Mouse (Mus musculus): ENCODE results near the gene Ttll5. TPM values are rescaled to one million over a fixed set of nuclear protein-coding genes. Genes with fewer than 3 reads are reported as not detected.

Gene Ttll5
- polyA plus RNA-seq, 1 experiment from 2014 or later, result 13.6 TPM

DNA sequence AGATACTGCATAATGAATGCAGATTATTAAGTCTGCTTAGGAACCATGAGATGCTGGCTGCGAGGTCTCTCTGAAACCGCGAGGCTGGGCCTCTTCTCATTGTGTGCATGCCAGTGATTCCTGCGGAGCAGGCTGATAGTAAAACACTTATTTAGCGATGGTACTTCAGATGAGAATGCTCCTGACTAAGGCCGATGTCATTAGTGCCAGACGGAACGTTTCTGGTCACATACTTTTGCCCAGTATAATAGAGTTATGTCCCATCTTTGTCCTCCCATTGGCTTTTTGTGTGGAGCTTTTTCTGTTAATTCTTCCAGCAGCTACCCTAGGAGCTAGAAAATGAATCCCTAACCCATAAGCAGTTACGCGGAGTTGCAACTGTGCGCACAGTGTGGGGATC is 273.3 kb downstream of the Ttll5 start:
- no peak overlapping the region; the same call in 1 of the 2 replicates for H3K4me2 ChIP-seq
- H3K27ac ChIP-seq (ENCODE audit: poor library complexity, severe bottlenecking), result peak overlapping the region; percentile 60
- no peaks in the 10 kb centered on the region for H3K9me3 ChIP-seq (replicated peaks)
- H3K27me3 ChIP-seq (replicated peaks), result no peaks in the 10 kb centered on the region
- ATAC-seq (ENCODE audit: insufficient number of reproducible peaks, low FRiP score), result no peak
- H3K4me3 ChIP-seq, result no peak overlapping the region
- 57% methylated on average over 11 of the region's 11 CpGs for WGBS
- peaks cover 36% of the 10 kb centered on the region for H3K4me1 ChIP-seq (replicated peaks)
- 0 out of 2 replicates have a peak overlapping the region, but pooled peaks have one; percentile 39 for H3K9ac ChIP-seq
- peaks cover 10% of the 10 kb centered on the region; the same call in 1 of the 2 replicates for H3K36me3 ChIP-seq

DNA sequence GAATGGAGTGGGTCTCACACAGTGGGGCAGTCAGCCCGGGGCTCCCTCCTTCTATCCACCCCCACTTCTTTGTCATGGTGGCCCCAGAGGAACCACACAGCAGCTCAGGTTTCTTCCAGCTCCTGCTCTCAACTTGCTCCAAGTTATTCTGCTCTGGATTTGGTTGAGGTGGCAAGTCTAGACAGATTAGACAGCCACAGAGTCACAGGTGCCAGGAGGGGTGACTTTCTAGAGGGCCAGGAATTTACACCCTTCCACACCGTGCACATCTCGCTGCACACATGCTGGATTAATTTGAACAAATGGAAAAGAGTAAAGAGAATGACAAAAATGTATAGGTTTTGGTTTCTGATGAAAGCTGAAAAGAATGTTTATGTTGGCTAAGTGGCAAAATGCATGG is 276.3 kb downstream of the Ttll5 start:
- 0 out of 2 replicates have a peak overlapping the region, but pooled peaks have one; percentile 15 for H3K27ac ChIP-seq (ENCODE audit: poor library complexity, severe bottlenecking)
- no peak overlapping the region for H3K4me3 ChIP-seq
- ATAC-seq (ENCODE audit: insufficient number of reproducible peaks, low FRiP score), result no peak
- peaks cover 63% of the 10 kb centered on the region for H3K4me1 ChIP-seq (replicated peaks)
- 0 out of 2 replicates have a peak, but pooled peaks cover 4% of the 10 kb centered on the region for H3K36me3 ChIP-seq
- no peak overlapping the region for H3K4me2 ChIP-seq
- no peak overlapping the region for H3K9ac ChIP-seq
- no peaks in the 10 kb centered on the region for H3K9me3 ChIP-seq (replicated peaks)
- no peaks in the 10 kb centered on the region for H3K27me3 ChIP-seq (replicated peaks)
- WGBS, result 72% methylated on average over 3 of the region's 3 CpGs

DNA sequence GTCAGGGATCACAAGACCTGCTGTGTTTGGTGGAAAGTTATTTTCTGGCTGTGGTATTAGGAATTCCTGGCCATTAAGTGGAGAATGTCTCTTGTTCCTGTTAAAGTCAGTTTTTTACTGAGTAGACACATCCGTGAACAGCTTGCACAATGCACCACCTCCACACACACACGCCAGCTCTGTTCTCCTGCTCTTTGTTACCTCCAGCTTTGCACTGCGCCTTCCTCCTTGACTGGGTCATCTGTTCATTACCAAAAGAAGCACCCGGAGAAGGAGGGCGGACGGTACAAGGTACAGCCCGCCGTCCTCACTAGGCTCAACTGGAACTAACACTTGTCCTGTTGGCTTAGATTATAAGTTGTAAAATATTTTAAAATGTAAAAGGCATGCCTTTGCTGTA is 278.2 kb downstream of the Ttll5 start:
- no peak overlapping the region for H3K4me3 ChIP-seq
- WGBS, result 79% methylated on average over 8 of the region's 8 CpGs
- H3K9ac ChIP-seq, result no peak overlapping the region
- H3K27ac ChIP-seq (ENCODE audit: poor library complexity, severe bottlenecking), result peak overlapping the region; percentile 97
- peaks cover 61% of the 10 kb centered on the region for H3K4me1 ChIP-seq (replicated peaks)
- no peak overlapping the region for H3K4me2 ChIP-seq
- H3K27me3 ChIP-seq (replicated peaks), result no peaks in the 10 kb centered on the region
- ATAC-seq (ENCODE audit: insufficient number of reproducible peaks, low FRiP score), result no peak
- H3K9me3 ChIP-seq (replicated peaks), result no peaks in the 10 kb centered on the region
- no peaks in the 10 kb centered on the region for H3K36me3 ChIP-seq

DNA sequence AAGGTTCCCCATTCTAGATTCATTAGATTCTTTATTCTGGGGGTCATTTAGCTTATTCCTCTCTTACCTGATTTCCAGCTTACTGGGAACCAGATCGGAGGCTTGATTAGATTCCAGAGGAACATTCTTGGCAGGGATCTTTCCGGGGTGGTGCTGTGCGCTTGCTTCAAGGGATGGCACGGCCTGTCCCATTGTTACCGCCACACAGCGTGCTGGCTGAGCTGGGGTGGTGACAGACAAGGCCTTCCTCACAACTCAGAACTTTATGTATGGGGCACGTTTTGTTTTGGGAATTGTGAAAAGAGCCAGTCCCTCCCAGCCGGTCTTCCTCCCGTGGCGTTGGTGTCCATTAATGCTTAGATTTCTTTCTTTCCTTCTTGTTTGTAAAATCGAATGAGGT is 278.9 kb downstream of the Ttll5 start:
- no peak for ATAC-seq (ENCODE audit: insufficient number of reproducible peaks, low FRiP score)
- Histone ChIP-seq H3K4me2 (no peak overlapping the region), H3K9ac (peak overlapping the region; percentile 64; the same call in 1 of the 2 replicates), H3K36me3 (peaks cover 2% of the 10 kb centered on the region; the same call in 1 of the 2 replicates), H3K9me3 (replicated peaks) (no peaks in the 10 kb centered on the region), H3K27me3 (replicated peaks) (no peaks in the 10 kb centered on the region), H3K4me3 (no peak overlapping the region), H3K4me1 (replicated peaks) (peaks cover 56% of the 10 kb centered on the region), H3K27ac (ENCODE audit: poor library complexity, severe bottlenecking) (peak overlapping the region; percentile 97)
- 53% methylated on average over 11 of the region's 11 CpGs for WGBS

DNA sequence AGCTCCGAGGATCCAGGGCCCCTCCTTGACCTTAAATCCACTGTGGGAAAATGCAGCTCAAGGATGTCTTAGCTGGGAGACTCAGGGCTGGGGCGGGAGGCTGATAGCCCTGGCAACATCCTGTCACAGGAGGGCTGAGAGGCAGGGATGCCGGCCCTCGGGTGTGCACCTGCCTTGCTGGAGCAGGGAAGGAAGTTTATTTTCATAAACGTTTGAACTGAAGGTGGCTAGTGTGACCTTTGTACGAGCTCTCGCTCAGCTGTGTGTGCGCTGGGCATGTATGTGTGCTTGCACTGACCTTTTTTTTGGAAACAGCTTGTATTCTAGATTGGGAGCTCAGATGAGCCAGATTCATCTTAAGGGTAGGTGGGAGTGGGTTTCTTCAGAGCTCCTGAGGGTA is 279.4 kb downstream of the Ttll5 start:
- WGBS, result 34% methylated on average over 8 of the region's 8 CpGs

DNA sequence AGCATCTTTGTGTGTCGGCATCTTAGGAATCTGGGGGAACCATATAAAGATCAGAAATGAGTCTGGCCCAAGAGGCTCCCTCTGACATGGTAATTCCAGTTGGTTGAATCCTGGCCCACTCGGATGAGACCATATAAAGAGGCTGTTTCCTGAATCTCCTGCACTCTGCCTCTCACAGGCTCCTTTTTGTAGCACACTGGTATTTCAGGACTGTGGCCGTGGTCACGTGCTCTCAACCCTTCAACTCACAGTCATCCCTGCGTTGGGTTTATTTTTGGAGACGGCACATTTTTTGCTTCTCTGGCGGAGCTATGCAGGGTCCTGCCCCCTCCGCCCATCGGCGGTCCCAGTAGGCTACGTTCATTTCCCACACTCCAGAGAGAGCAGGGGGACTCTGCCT is 279.8 kb downstream of the Ttll5 start:
- H3K4me3 ChIP-seq, result no peak overlapping the region
- H3K4me2 ChIP-seq, result peak overlapping the region; percentile 40
- H3K9me3 ChIP-seq (replicated peaks), result no peaks in the 10 kb centered on the region
- H3K27me3 ChIP-seq (replicated peaks), result no peaks in the 10 kb centered on the region
- 46% methylated on average over 11 of the region's 11 CpGs for WGBS
- H3K4me1 ChIP-seq (replicated peaks), result peaks cover 54% of the 10 kb centered on the region
- peak; percentile 81 for ATAC-seq (ENCODE audit: insufficient number of reproducible peaks, low FRiP score)
- peak overlapping the region; percentile 61 for H3K9ac ChIP-seq
- H3K27ac ChIP-seq (ENCODE audit: poor library complexity, severe bottlenecking), result peak overlapping the region; percentile 97
- peaks cover 10% of the 10 kb centered on the region; the same call in 1 of the 2 replicates for H3K36me3 ChIP-seq

More for the DNA sequence above, 279.4 kb downstream of the Ttll5 start:
- 0 out of 2 replicates have a peak overlapping the region, but pooled peaks have one; percentile 11 for H3K4me2 ChIP-seq
- ATAC-seq (ENCODE audit: insufficient number of reproducible peaks, low FRiP score), result no peak
- no peaks in the 10 kb centered on the region for H3K27me3 ChIP-seq (replicated peaks)
- H3K27ac ChIP-seq (ENCODE audit: poor library complexity, severe bottlenecking), result peak overlapping the region; percentile 97
- H3K9me3 ChIP-seq (replicated peaks), result no peaks in the 10 kb centered on the region
- no peak overlapping the region for H3K4me3 ChIP-seq
- peaks cover 54% of the 10 kb centered on the region for H3K4me1 ChIP-seq (replicated peaks)
- H3K9ac ChIP-seq, result peak overlapping the region; percentile 64
- peaks cover 7% of the 10 kb centered on the region; the same call in 1 of the 2 replicates for H3K36me3 ChIP-seq

DNA sequence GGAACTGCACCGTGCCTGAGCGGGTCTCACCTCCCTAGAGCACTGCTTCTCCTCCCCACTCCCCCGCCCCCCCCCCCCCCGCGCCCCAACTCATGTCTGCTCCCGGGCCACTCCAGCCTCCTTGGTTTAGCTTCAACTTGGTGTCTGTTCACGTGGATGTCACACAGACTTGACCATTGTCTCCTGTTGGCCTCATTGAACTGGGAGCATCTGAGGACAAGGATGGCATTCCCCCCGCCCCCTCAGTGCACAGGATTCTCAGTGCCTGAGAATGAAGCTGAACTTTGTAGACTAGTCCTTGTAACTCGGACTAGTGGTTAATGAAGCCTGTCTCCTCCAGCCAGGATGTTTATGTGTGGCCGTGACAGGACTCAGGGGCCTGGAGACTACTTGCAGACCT is 281.1 kb downstream of the Ttll5 start:
- no peaks in the 10 kb centered on the region for H3K27me3 ChIP-seq (replicated peaks)
- H3K36me3 ChIP-seq, result peaks cover 12% of the 10 kb centered on the region
- 78% methylated on average over 9 of the region's 10 CpGs for WGBS
- no peaks in the 10 kb centered on the region for H3K9me3 ChIP-seq (replicated peaks)
- no peak overlapping the region for H3K4me3 ChIP-seq
- H3K9ac ChIP-seq, result 0 out of 2 replicates have a peak overlapping the region, but pooled peaks have one; percentile 61
- H3K27ac ChIP-seq (ENCODE audit: poor library complexity, severe bottlenecking), result peak overlapping the region; percentile 97; the same call in 1 of the 2 replicates
- ATAC-seq (ENCODE audit: insufficient number of reproducible peaks, low FRiP score), result no peak
- H3K4me2 ChIP-seq, result no peak overlapping the region
- H3K4me1 ChIP-seq (replicated peaks), result peaks cover 51% of the 10 kb centered on the region

DNA sequence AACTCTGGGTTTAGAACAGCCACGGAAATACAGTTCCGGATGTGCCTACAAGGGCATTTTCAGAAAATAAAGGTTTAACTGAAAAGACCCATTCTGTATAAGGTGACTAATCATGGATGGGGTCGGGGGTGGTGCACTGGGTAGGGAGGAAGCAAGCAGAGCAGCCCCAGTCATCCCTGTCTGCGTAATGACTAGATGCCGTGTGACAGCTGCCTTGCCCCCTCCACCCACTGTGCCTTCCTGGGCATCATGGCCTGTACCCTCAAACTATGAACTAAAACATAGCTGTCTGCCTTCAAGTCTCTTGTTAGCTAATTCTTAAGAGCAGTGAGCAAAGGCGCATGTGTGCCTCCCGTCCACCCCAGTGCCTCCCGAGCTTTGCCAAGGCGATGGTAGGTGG is 281.6 kb downstream of the Ttll5 start:
- H3K4me2 ChIP-seq, result no peak overlapping the region
- ATAC-seq (ENCODE audit: insufficient number of reproducible peaks, low FRiP score), result no peak
- H3K27ac ChIP-seq (ENCODE audit: poor library complexity, severe bottlenecking), result no peak overlapping the region
- no peaks in the 10 kb centered on the region for H3K27me3 ChIP-seq (replicated peaks)
- no peak overlapping the region for H3K9ac ChIP-seq
- WGBS, result 86% methylated on average over 9 of the region's 9 CpGs
- H3K9me3 ChIP-seq (replicated peaks), result no peaks in the 10 kb centered on the region
- H3K4me1 ChIP-seq (replicated peaks), result peaks cover 46% of the 10 kb centered on the region
- peaks cover 17% of the 10 kb centered on the region for H3K36me3 ChIP-seq
- H3K4me3 ChIP-seq, result no peak overlapping the region

DNA sequence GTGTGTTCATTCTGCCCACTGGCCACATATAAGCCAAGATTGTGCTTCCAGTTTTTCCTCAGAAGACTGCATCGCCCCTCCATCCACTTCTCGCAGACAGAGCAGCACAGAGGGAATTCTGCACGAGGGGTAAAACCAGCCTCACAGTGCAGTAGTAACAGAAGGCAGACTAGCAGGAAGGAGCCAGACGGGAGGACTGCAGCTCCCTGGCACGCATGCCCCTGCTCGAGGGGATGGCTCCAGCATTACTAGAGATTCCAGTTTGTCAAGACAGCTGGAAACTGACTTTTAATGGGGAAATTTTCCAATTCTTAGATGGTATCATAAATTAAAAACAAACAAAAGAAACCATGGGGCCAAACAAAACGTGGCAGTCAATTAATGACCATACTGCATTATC is 283.2 kb downstream of the Ttll5 start:
- H3K27me3 ChIP-seq (replicated peaks), result no peaks in the 10 kb centered on the region
- no peak overlapping the region for H3K4me2 ChIP-seq
- no peak overlapping the region for H3K27ac ChIP-seq (ENCODE audit: poor library complexity, severe bottlenecking)
- H3K36me3 ChIP-seq, result peaks cover 31% of the 10 kb centered on the region
- WGBS, result 72% methylated on average over 7 of the region's 7 CpGs
- ATAC-seq (ENCODE audit: insufficient number of reproducible peaks, low FRiP score), result no peak
- peaks cover 33% of the 10 kb centered on the region for H3K4me1 ChIP-seq (replicated peaks)
- H3K9me3 ChIP-seq (replicated peaks), result no peaks in the 10 kb centered on the region
- no peak overlapping the region for H3K4me3 ChIP-seq
- no peak overlapping the region for H3K9ac ChIP-seq

DNA sequence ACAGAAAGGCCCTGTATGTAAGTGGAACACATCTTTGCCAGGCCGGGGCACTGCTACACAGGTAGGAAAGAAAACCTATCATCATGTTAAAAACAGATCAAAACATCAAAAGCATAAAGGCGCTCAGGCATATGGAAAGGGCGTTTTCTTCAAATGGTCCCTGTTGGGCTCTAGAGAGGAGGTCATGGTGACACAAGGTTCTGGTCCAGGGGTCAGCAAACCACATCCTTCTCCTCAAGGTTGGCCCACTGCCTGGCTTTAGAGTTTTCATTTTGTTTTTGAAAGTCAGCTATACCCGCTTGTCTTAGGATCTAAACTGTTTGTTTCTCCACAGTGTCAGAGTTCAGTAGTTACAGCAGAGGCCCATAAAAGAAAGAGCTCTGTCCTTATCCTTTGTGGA is 285.1 kb downstream of the Ttll5 start:
- no peak overlapping the region for H3K9ac ChIP-seq
- H3K36me3 ChIP-seq, result peaks cover 43% of the 10 kb centered on the region
- H3K4me2 ChIP-seq, result no peak overlapping the region
- no peak overlapping the region for H3K4me3 ChIP-seq
- no peaks in the 10 kb centered on the region for H3K9me3 ChIP-seq (replicated peaks)
- H3K27ac ChIP-seq (ENCODE audit: poor library complexity, severe bottlenecking), result peak overlapping the region; percentile 23
- H3K27me3 ChIP-seq (replicated peaks), result no peaks in the 10 kb centered on the region
- H3K4me1 ChIP-seq (replicated peaks), result peaks cover 17% of the 10 kb centered on the region
- 76% methylated on average over 4 of the region's 4 CpGs for WGBS
- no peak for ATAC-seq (ENCODE audit: insufficient number of reproducible peaks, low FRiP score)

DNA sequence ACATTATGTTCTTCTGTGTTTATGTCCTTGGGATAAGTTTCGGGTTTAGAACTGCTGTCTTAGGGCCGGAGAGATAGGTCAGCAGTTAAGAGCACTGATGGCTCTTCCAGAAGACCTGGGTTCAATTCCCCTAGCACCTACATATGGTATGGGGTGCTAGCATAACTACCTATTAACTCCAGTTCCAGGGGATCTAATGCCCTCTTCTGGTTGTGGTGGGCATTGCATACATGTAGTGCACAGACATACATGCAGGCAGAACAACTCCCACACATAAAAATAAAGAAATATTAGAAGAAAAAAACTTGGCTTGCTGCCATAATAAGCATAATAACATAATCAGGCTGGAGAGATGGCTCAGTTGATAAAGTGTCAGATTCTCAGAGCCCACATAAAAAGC is 286.2 kb downstream of the Ttll5 start:
- H3K4me3 ChIP-seq, result no peak overlapping the region
- no peak overlapping the region for H3K27ac ChIP-seq (ENCODE audit: poor library complexity, severe bottlenecking)
- no peaks in the 10 kb centered on the region for H3K9me3 ChIP-seq (replicated peaks)
- H3K36me3 ChIP-seq, result peaks cover 54% of the 10 kb centered on the region
- no peak overlapping the region for H3K9ac ChIP-seq
- H3K4me1 ChIP-seq (replicated peaks), result peaks cover 6% of the 10 kb centered on the region
- no peak for ATAC-seq (ENCODE audit: insufficient number of reproducible peaks, low FRiP score)
- no peak overlapping the region for H3K4me2 ChIP-seq
- no peaks in the 10 kb centered on the region for H3K27me3 ChIP-seq (replicated peaks)
- WGBS, result 88% methylated on average over 2 of the region's 2 CpGs
